Mouse (Mus musculus): Measurements from ENCODE around the gene Six6. TPM values are rescaled to one million over a fixed set of nuclear protein-coding genes. Genes with fewer than 3 reads are reported as not detected.

Gene Six6
- polyA plus RNA-seq, 1 experiment, result not detected

DNA sequence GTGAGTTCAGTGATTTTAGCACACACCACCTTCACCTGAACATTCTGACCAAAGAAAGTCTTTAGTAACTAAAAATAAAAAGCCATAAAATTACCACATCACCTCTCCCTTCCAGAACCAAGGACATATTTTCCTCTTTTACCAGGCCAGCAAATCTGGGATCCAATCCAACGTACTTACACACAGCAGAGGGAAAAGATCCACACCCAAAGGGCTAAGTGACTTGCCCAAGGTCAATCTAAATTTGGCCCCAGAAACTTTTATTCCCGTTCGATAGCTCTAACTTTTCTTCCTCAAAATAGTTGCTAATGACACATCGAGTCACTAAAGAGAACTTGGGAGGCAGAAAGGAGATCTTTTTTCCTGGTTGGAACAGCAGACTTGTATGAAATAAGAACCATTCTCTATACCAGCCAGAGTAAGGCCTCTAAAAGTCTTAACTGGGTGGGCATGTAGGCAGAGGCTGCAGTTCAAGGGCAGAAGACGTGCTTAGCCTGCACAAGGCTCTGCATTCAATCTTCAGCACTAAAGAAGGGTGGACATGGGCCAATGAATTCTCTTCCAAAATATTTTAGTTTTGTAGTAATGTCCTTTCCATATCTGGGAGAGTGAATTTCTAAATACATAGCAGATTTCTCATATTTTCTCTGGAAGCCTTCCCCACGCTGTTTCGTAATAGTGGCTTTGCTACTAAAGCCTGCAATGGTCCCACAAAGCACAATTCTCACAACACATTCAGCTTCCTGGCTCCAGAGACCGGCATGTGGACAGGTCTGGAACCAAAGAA, 43.6 kb downstream of the Six6 start:
- TF ChIP-seq TCF3 (IDR thresholded peaks at IDR 0.05; ENCODE audit: insufficient read length, low read depth) (no peak), SRF (IDR thresholded peaks at IDR 0.05; ENCODE audit: control insufficient read depth, insufficient read length, low read depth) (no peak), POLR2AphosphoS2 (IDR thresholded peaks at IDR 0.05; ENCODE audit: insufficient read length, low read depth) (no peak)
- Histone ChIP-seq H3K79me2 (ENCODE audit: control insufficient read depth, insufficient read depth) (no peaks in the 10 kb centered on the region), H3K27me3 (ENCODE audit: control insufficient read depth, insufficient read depth, insufficient read length) (peaks cover 7% of the 10 kb centered on the region), H3K4me2 (ENCODE audit: low read depth) (no peak overlapping the region), H3K36me3 (ENCODE audit: control insufficient read depth, insufficient read depth) (no peaks in the 10 kb centered on the region), H3K4me3 (no peak overlapping the region), H3ac (ENCODE audit: control insufficient read depth, insufficient read length) (no peak overlapping the region)

Other genes starting within 250 kb of the Six6 start
- gene Ppm1a, start 182.4 kb upstream of the Six6 start, polyA plus RNA-seq (2012; fragmentation: generic; extraction: Trizol), result 126 TPM
- not detected for gene 4930447C04Rik, start 882 bp downstream of the Six6 start, polyA plus RNA-seq (2012; fragmentation: generic; extraction: Trizol)
- gene Six1, start 114.0 kb downstream of the Six6 start, polyA plus RNA-seq (2012; fragmentation: generic; extraction: Trizol), result 71.7 TPM
- gene Six4, start 173.6 kb downstream of the Six6 start, polyA plus RNA-seq (2012; fragmentation: generic; extraction: Trizol), result 4.9 TPM
- 30.4 TPM for gene Mnat1, start 183.8 kb downstream of the Six6 start, polyA plus RNA-seq (2012; fragmentation: generic; extraction: Trizol)

Data from myocyte (in vitro differentiated cells).